Comparison of ENCODE assay signal across 25 mouse cellular contexts in the genomic region with DNA sequence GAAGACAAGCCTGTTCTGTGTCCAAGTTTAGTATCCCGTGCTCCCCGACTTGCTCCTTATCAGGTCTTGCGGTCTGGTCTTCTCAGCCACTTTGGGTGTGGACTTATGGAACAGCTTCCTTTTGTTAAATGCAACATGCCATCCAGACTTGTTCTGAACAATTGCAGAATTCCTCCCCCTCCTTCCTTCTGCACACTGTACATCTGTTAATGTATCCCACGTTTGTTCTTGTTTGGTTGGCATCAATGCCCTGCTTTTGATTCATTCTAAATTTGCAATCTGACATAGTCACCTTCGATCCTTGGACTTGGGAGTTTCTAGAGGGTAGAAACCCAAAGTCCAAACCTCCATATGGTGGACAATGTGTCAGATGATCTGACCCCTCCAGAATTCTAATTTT. TPM values are rescaled to one million over a fixed set of nuclear protein-coding genes. Genes with fewer than 3 reads are reported as not detected.
A peak's percentile ranks its signal among the peaks of the same experiment; 100 is the strongest.
DNase-seq lines count a peak whose midpoint lies in the region; ATAC-seq and TF ChIP-seq lines count a peak whose summit lies in the region.
"Had no signal": no experiment of that assay in that cellular context is flagged by ENCODE, and none has a peak within 500 bp of the region (broad histone marks: within the 10 kb centered on the region; RNA-seq: fewer than 3 reads in every experiment).

No protein-coding gene starts in this region.

- peak overlapping the region; percentile 22 for H3K4me3 ChIP-seq in layer of hippocampus, adult 2 months
- no peak overlapping the region for H3K4me3 ChIP-seq in lung, postnatal 0 days (ENCODE audit: low read depth, low read length)
- no peak overlapping the region for H3K4me3 ChIP-seq in liver, embryonic 11.5 days (ENCODE audit: low read depth, low read length)
- H3K4me3 ChIP-seq: embryonic facial prominence, embryonic 10.5 days; embryonic facial prominence, embryonic 12.5 days; forebrain, embryonic 13.5 days; forebrain, embryonic 15.5 days had no signal

- WGBS in lung, postnatal 0 days = 56% methylated on average over 5 of the region's 5 CpGs
- 84% methylated on average over 5 of the region's 5 CpGs for WGBS in liver, embryonic 11.5 days

- peak overlapping the region; percentile 89 for H3K27ac ChIP-seq in layer of hippocampus, adult 2 months
- no peak overlapping the region for H3K27ac ChIP-seq in lung, postnatal 0 days (ENCODE audit: low read length)
- H3K27ac ChIP-seq in liver, embryonic 11.5 days (ENCODE audit: low read depth, low read length) = no peak overlapping the region
- H3K27ac ChIP-seq: embryonic facial prominence, embryonic 10.5 days; embryonic facial prominence, embryonic 12.5 days; forebrain, embryonic 13.5 days; forebrain, embryonic 15.5 days had no signal

- no peaks in the 10 kb centered on the region; the same call in 1 of the 2 replicates for H3K4me1 ChIP-seq in lung, postnatal 0 days (ENCODE audit: insufficient read depth, low read depth, low read length)
- no peaks in the 10 kb centered on the region for H3K4me1 ChIP-seq in liver, embryonic 11.5 days (replicated peaks; ENCODE audit: control insufficient read depth, insufficient read depth, low read length)
- H3K4me1 ChIP-seq: embryonic facial prominence, embryonic 10.5 days; embryonic facial prominence, embryonic 12.5 days had no signal

- no peak for TF ChIP-seq EP300 in lung, postnatal 0 days (IDR thresholded peaks at IDR 0.05)

- H3K36me3 ChIP-seq in lung, postnatal 0 days (ENCODE audit: insufficient read depth, low read length) = no peaks in the 10 kb centered on the region
- no peaks in the 10 kb centered on the region for H3K36me3 ChIP-seq in liver, embryonic 11.5 days (ENCODE audit: control insufficient read depth, insufficient read depth, low read length)
- H3K36me3 ChIP-seq: embryonic facial prominence, embryonic 10.5 days; embryonic facial prominence, embryonic 12.5 days; G1E had no signal

- H3K9ac ChIP-seq in lung, postnatal 0 days (replicated peaks; ENCODE audit: low read depth) = no peak overlapping the region
- no peak overlapping the region for H3K9ac ChIP-seq in liver, embryonic 11.5 days (ENCODE audit: low read depth, low read length)
- H3K9ac ChIP-seq: embryonic facial prominence, embryonic 12.5 days; forebrain, embryonic 13.5 days; forebrain, embryonic 15.5 days; forebrain, postnatal 0 days had no signal

- no peaks in the 10 kb centered on the region for H3K9me3 ChIP-seq in lung, postnatal 0 days (ENCODE audit: low read length)
- no peaks in the 10 kb centered on the region for H3K9me3 ChIP-seq in liver, embryonic 11.5 days (ENCODE audit: control insufficient read depth, low read length)
- H3K9me3 ChIP-seq: embryonic facial prominence, embryonic 10.5 days; embryonic facial prominence, embryonic 12.5 days; forebrain, embryonic 13.5 days; forebrain, embryonic 15.5 days had no signal

- DNase-seq in heart, adult 11 months = peak; percentile 70
- DNase-seq in heart, adult 9 months (ENCODE audit: low spot score in 2 of 2) = no peak
- DNase-seq in layer of hippocampus, adult 2 months (ENCODE audit: low spot score in 2 of 2) = peak; percentile 68 to 75
- no peak for DNase-seq in layer of hippocampus, postnatal 36 days
- DNase-seq in lung, postnatal 0 days (ENCODE audit: low spot score) = no peak
- DNase-seq in lung, postnatal 4 days = no peak
- DNase-seq in layer of hippocampus, adult 9-11 months = peak; percentile 68
- no peak for DNase-seq in liver, embryonic 11.5 days (ENCODE audit: low spot score)
- DNase-seq: adrenal gland, adult 2 months; adrenal gland, postnatal 10 days; adrenal gland, postnatal 25 days; B cell, adult 2 months; cerebellum, adult 11 months; cerebellum, adult 18-20 months; cerebellum, adult 8-10 months; cerebellum, adult 9-11 months; cerebellum, postnatal 25 days; forebrain, postnatal 0 days had no signal

- peak; percentile 41; the same call in 1 of the 2 replicates for ATAC-seq in lung, postnatal 0 days
- no peak for ATAC-seq in liver, embryonic 11.5 days (replicated peaks; ENCODE audit: low FRiP score)
- ATAC-seq: CD4-positive, CD25-positive, alpha-beta regulatory T cell, adult 4 months; forebrain, embryonic 13.5 days; forebrain, embryonic 15.5 days; forebrain, postnatal 0 days had no signal

- no peaks in the 10 kb centered on the region for H3K27me3 ChIP-seq in lung, postnatal 0 days (replicated peaks; ENCODE audit: insufficient read depth, low read length)
- no peaks in the 10 kb centered on the region for H3K27me3 ChIP-seq in liver, embryonic 11.5 days (replicated peaks; ENCODE audit: control insufficient read depth, insufficient read depth, low read length)
- H3K27me3 ChIP-seq: CH12.LX; forebrain, embryonic 13.5 days; forebrain, embryonic 15.5 days had no signal

- no peak overlapping the region for H3K4me2 ChIP-seq in lung, postnatal 0 days (replicated peaks; ENCODE audit: low read depth, low read length)
- no peak overlapping the region for H3K4me2 ChIP-seq in liver, embryonic 11.5 days
- H3K4me2 ChIP-seq: embryonic facial prominence, embryonic 12.5 days; forebrain, embryonic 13.5 days; forebrain, embryonic 15.5 days had no signal

- TF ChIP-seq CTCF in layer of hippocampus, adult 2 months (conservative IDR thresholded peaks at IDR 0.05) = no peak
- no peak for TF ChIP-seq CTCF in lung, postnatal 0 days (IDR thresholded peaks at IDR 0.05)

RNA-seq across cellular contexts. Expression of gene Scn3b, which starts 6.9 kb away (rescaled TPM):
- 100 to 1,000 TPM; 254 to 266 TPM for total RNA-seq in layer of hippocampus, adult 2 months (2021)
- total RNA-seq in layer of hippocampus, postnatal 36 days (2021) = 100 to 1,000 TPM; 249 to 260 TPM
- 37.6 and 46.9 TPM in 2 replicates for polyA plus RNA-seq in lung, postnatal 0 days (2015; fragmentation: Nextera tagmentation; extraction: Ambion mirVana)
- polyA plus RNA-seq in liver, embryonic 11.5 days (2014; fragmentation: Nextera tagmentation; extraction: Ambion mirVana) = 0.08 and 0.22 TPM in 2 replicates
- polyA plus RNA-seq: G1E had no signal

Comparison
In these comparisons a context has a peak if more than half of its experiments do, and no peak if none do; other contexts are left out.
1. DNase-seq: peak in heart, adult 11 months (single experiment), layer of hippocampus, adult 2 months (2 of 2) and layer of hippocampus, adult 9-11 months (single experiment); none in heart, adult 9 months (0 of 2), layer of hippocampus, postnatal 36 days (0 of 2), lung, postnatal 0 days (single experiment), lung, postnatal 4 days (0 of 2) and liver, embryonic 11.5 days (single experiment).